Mouse (Mus musculus): ENCODE data around the gene Magi1. TPM values are rescaled to one million over a fixed set of nuclear protein-coding genes. Genes with fewer than 3 reads are reported as not detected.

Gene Magi1
- polyA plus RNA-seq, 1 experiment = 56.4 TPM

GRCm38 (mm10) chr6:94164753-94165536 is 118.8 kb downstream of the Magi1 start:
- no peak for DNase-seq (ENCODE audit: extremely low spot score in 1 of 2, low spot score in 1 of 2)

GRCm38 (mm10) chr6:94163325-94163995 is 120.3 kb downstream of the Magi1 start:
- peak; percentile 11 to 46 for DNase-seq (ENCODE audit: extremely low spot score in 1 of 2, low spot score in 1 of 2)

- no peak for DNase-seq (ENCODE audit: extremely low spot score in 1 of 2, low spot score in 1 of 2)
Observed at GRCm38 (mm10) chr6:94162918-94163317, 120.8 kb downstream of the Magi1 start.

- no peak for DNase-seq (ENCODE audit: extremely low spot score in 1 of 2, low spot score in 1 of 2)
Observed at GRCm38 (mm10) chr6:94159256-94159655, 124.5 kb downstream of the Magi1 start.

- no peak for DNase-seq (ENCODE audit: extremely low spot score in 1 of 2, low spot score in 1 of 2)
Observed at GRCm38 (mm10) chr6:94158119-94158848, 125.4 kb downstream of the Magi1 start.

- DNase-seq (ENCODE audit: extremely low spot score in 1 of 2, low spot score in 1 of 2) = no peak
Observed at GRCm38 (mm10) chr6:94155996-94156395, 127.7 kb downstream of the Magi1 start.

- no peak for DNase-seq (ENCODE audit: extremely low spot score in 1 of 2, low spot score in 1 of 2)
Observed at GRCm38 (mm10) chr6:94154854-94155601, 128.7 kb downstream of the Magi1 start.

GRCm38 (mm10) chr6:94152881-94153280 is 130.8 kb downstream of the Magi1 start:
- DNase-seq (ENCODE audit: extremely low spot score in 1 of 2, low spot score in 1 of 2) = no peak

GRCm38 (mm10) chr6:94150876-94151275 is 132.8 kb downstream of the Magi1 start:
- no peak for DNase-seq (ENCODE audit: extremely low spot score in 1 of 2, low spot score in 1 of 2)

- DNase-seq (ENCODE audit: extremely low spot score in 1 of 2, low spot score in 1 of 2) = peak in 1 of 2 experiments; percentile 46
Observed at GRCm38 (mm10) chr6:94149800-94150199, 133.9 kb downstream of the Magi1 start.

GRCm38 (mm10) chr6:94146206-94146493 is 137.6 kb downstream of the Magi1 start:
- no peak for DNase-seq (ENCODE audit: extremely low spot score in 1 of 2, low spot score in 1 of 2)

- DNase-seq (ENCODE audit: extremely low spot score in 1 of 2, low spot score in 1 of 2) = no peak
Observed at GRCm38 (mm10) chr6:94145430-94146205, 138.1 kb downstream of the Magi1 start.

GRCm38 (mm10) chr6:94142493-94142892 is 141.2 kb downstream of the Magi1 start:
- no peak for DNase-seq (ENCODE audit: extremely low spot score in 1 of 2, low spot score in 1 of 2)

GRCm38 (mm10) chr6:94141496-94141895 is 142.2 kb downstream of the Magi1 start:
- DNase-seq (ENCODE audit: extremely low spot score in 1 of 2, low spot score in 1 of 2) = no peak

GRCm38 (mm10) chr6:94139952-94140414 is 143.7 kb downstream of the Magi1 start:
- DNase-seq (ENCODE audit: extremely low spot score in 1 of 2, low spot score in 1 of 2) = no peak

- DNase-seq (ENCODE audit: extremely low spot score in 1 of 2, low spot score in 1 of 2) = no peak
Observed at GRCm38 (mm10) chr6:94136693-94137092, 147.0 kb downstream of the Magi1 start.

- DNase-seq (ENCODE audit: extremely low spot score in 1 of 2, low spot score in 1 of 2) = no peak
Observed at GRCm38 (mm10) chr6:94134159-94134558, 149.6 kb downstream of the Magi1 start.

GRCm38 (mm10) chr6:94131999-94132398 is 151.7 kb downstream of the Magi1 start:
- DNase-seq (ENCODE audit: extremely low spot score in 1 of 2, low spot score in 1 of 2) = no peak

- no peak for DNase-seq (ENCODE audit: extremely low spot score in 1 of 2, low spot score in 1 of 2)
Observed at GRCm38 (mm10) chr6:94130389-94130788, 153.3 kb downstream of the Magi1 start.

GRCm38 (mm10) chr6:94126763-94127162 is 157.0 kb downstream of the Magi1 start:
- DNase-seq (ENCODE audit: extremely low spot score in 1 of 2, low spot score in 1 of 2) = no peak

Data from frontal cortex, adult 2 months (tissue).